ENCODE assay signal across 21 mouse cellular contexts in genomic region chr2:74884357-74884756, GRCm38 (mm10). TPM values are rescaled to one million over a fixed set of nuclear protein-coding genes. Genes with fewer than 3 reads are reported as not detected.
DNase-seq lines count a peak whose midpoint lies in the region; ATAC-seq lines count a peak whose summit lies in the region.
"Had no signal": no experiment of that assay in that cellular context is flagged by ENCODE, and none has a peak within 500 bp of the region (broad histone marks: within the 10 kb centered on the region; RNA-seq: fewer than 3 reads in every experiment).

No protein-coding gene starts in this region.

- ATAC-seq in forebrain, embryonic 15.5 days (replicated peaks), result peak; percentile 57; the same call in 1 of the 2 replicates
- no peak for ATAC-seq in forebrain, embryonic 12.5 days (ENCODE audit: low FRiP score)
- ATAC-seq in midbrain, embryonic 16.5 days, result peak; percentile 14; the same call in 1 of the 2 replicates
- ATAC-seq in midbrain, embryonic 11.5 days (ENCODE audit: low FRiP score), result no peak
- ATAC-seq in hindbrain, embryonic 14.5 days (ENCODE audit: low FRiP score), result peak; percentile 62; the same call in 1 of the 2 replicates
- peak; percentile 69; the same call in 1 of the 2 replicates for ATAC-seq in neural tube, embryonic 14.5 days (ENCODE audit: low read depth)
- ATAC-seq: lung, postnatal 0 days; midbrain, embryonic 13.5 days had no signal

- no peak overlapping the region for H3K4me2 ChIP-seq in forebrain, embryonic 15.5 days (replicated peaks)
- no peak overlapping the region for H3K4me2 ChIP-seq in forebrain, embryonic 12.5 days
- no peak overlapping the region for H3K4me2 ChIP-seq in midbrain, embryonic 16.5 days (ENCODE audit: low read length)
- no peak overlapping the region for H3K4me2 ChIP-seq in midbrain, embryonic 11.5 days
- no peak overlapping the region for H3K4me2 ChIP-seq in hindbrain, embryonic 14.5 days (replicated peaks)
- H3K4me2 ChIP-seq in neural tube, embryonic 14.5 days (ENCODE audit: low read depth, low read length), result no peak overlapping the region
- H3K4me2 ChIP-seq: embryonic facial prominence, embryonic 15.5 days; heart, embryonic 11.5 days; limb, embryonic 15.5 days; liver, embryonic 15.5 days; midbrain, embryonic 13.5 days had no signal

- no peak overlapping the region for H3K4me3 ChIP-seq in forebrain, embryonic 15.5 days
- H3K4me3 ChIP-seq in forebrain, embryonic 12.5 days (replicated peaks), result no peak overlapping the region
- no peak overlapping the region for H3K4me3 ChIP-seq in midbrain, embryonic 16.5 days (ENCODE audit: low read depth, low read length)
- H3K4me3 ChIP-seq in midbrain, embryonic 11.5 days (ENCODE audit: low read depth, low read length), result no peak overlapping the region
- H3K4me3 ChIP-seq in hindbrain, embryonic 14.5 days (replicated peaks; ENCODE audit: low read length), result no peak overlapping the region
- H3K4me3 ChIP-seq in neural tube, embryonic 14.5 days (ENCODE audit: low read depth, low read length), result no peak overlapping the region
- H3K4me3 ChIP-seq: embryonic facial prominence, embryonic 15.5 days; limb, embryonic 15.5 days; liver, embryonic 15.5 days; midbrain, embryonic 13.5 days had no signal

- 72% methylated on average over 9 of the region's 9 CpGs for WGBS in forebrain, embryonic 15.5 days
- 90% methylated on average over 9 of the region's 9 CpGs for WGBS in forebrain, embryonic 12.5 days
- 87% methylated on average over 9 of the region's 9 CpGs for WGBS in midbrain, embryonic 16.5 days
- WGBS in midbrain, embryonic 11.5 days, result 93% methylated on average over 9 of the region's 9 CpGs
- WGBS in hindbrain, embryonic 14.5 days, result 70% methylated on average over 9 of the region's 9 CpGs
- WGBS in neural tube, embryonic 14.5 days, result 59% methylated on average over 9 of the region's 9 CpGs

- no peaks in the 10 kb centered on the region for H3K9me3 ChIP-seq in forebrain, embryonic 15.5 days
- no peaks in the 10 kb centered on the region for H3K9me3 ChIP-seq in forebrain, embryonic 12.5 days
- H3K9me3 ChIP-seq in midbrain, embryonic 16.5 days (replicated peaks; ENCODE audit: control insufficient read depth, low read length, poor library complexity, severe bottlenecking), result no peaks in the 10 kb centered on the region
- no peaks in the 10 kb centered on the region for H3K9me3 ChIP-seq in midbrain, embryonic 11.5 days (ENCODE audit: control insufficient read depth, low read length)
- no peaks in the 10 kb centered on the region for H3K9me3 ChIP-seq in hindbrain, embryonic 14.5 days (ENCODE audit: control insufficient read depth, low read length)
- no peaks in the 10 kb centered on the region for H3K9me3 ChIP-seq in neural tube, embryonic 14.5 days (ENCODE audit: control insufficient read depth, low read length)
- H3K9me3 ChIP-seq: embryonic facial prominence, embryonic 15.5 days; limb, embryonic 15.5 days; liver, embryonic 15.5 days; midbrain, embryonic 13.5 days had no signal

- DNase-seq in midbrain, embryonic 11.5 days (ENCODE audit: low spot score, missing footprints), result no peak
- peak; percentile 46 for DNase-seq in hindbrain, embryonic 14.5 days (ENCODE audit: low spot score)
- no peak for DNase-seq in urinary bladder, postnatal 36 days (ENCODE audit: low spot score in 2 of 2)
- no peak for DNase-seq in lung, adult 18-20 months
- DNase-seq: adrenal gland, postnatal 25 days; cerebellum, adult 2 months; cerebellum, postnatal 36 days; heart, postnatal 10 days; kidney, adult 2 months; kidney, postnatal 10 days; thymus, adult 18-20 months had no signal

- H3K27ac ChIP-seq in forebrain, embryonic 15.5 days (replicated peaks), result peak overlapping the region; percentile 35
- H3K27ac ChIP-seq in forebrain, embryonic 12.5 days, result no peak overlapping the region
- H3K27ac ChIP-seq in midbrain, embryonic 16.5 days (ENCODE audit: low read length), result no peak overlapping the region
- H3K27ac ChIP-seq in midbrain, embryonic 11.5 days (ENCODE audit: low read depth, low read length), result no peak overlapping the region
- peak overlapping the region; percentile 70 for H3K27ac ChIP-seq in hindbrain, embryonic 14.5 days
- H3K27ac ChIP-seq in neural tube, embryonic 14.5 days (ENCODE audit: low read depth, low read length), result no peak overlapping the region
- H3K27ac ChIP-seq: embryonic facial prominence, embryonic 15.5 days; limb, embryonic 15.5 days; liver, embryonic 15.5 days; midbrain, embryonic 13.5 days had no signal

- H3K9ac ChIP-seq in forebrain, embryonic 15.5 days (replicated peaks), result no peak overlapping the region
- no peak overlapping the region for H3K9ac ChIP-seq in forebrain, embryonic 12.5 days
- H3K9ac ChIP-seq in midbrain, embryonic 16.5 days (ENCODE audit: low read depth, low read length), result no peak overlapping the region
- H3K9ac ChIP-seq in midbrain, embryonic 11.5 days (ENCODE audit: low read length), result no peak overlapping the region
- H3K9ac ChIP-seq in hindbrain, embryonic 14.5 days, result no peak overlapping the region
- no peak overlapping the region for H3K9ac ChIP-seq in neural tube, embryonic 14.5 days (replicated peaks; ENCODE audit: low read depth, low read length)
- H3K9ac ChIP-seq: embryonic facial prominence, embryonic 15.5 days; limb, embryonic 15.5 days; liver, embryonic 15.5 days; midbrain, embryonic 13.5 days had no signal

- H3K36me3 ChIP-seq in forebrain, embryonic 15.5 days, result no peaks in the 10 kb centered on the region
- no peaks in the 10 kb centered on the region for H3K36me3 ChIP-seq in forebrain, embryonic 12.5 days (replicated peaks)
- no peaks in the 10 kb centered on the region for H3K36me3 ChIP-seq in midbrain, embryonic 16.5 days (ENCODE audit: control insufficient read depth, insufficient read depth, low read length)
- H3K36me3 ChIP-seq in midbrain, embryonic 11.5 days (ENCODE audit: control insufficient read depth, insufficient read depth, low read length), result no peaks in the 10 kb centered on the region
- H3K36me3 ChIP-seq in hindbrain, embryonic 14.5 days (replicated peaks; ENCODE audit: control insufficient read depth, insufficient read depth), result no peaks in the 10 kb centered on the region
- no peaks in the 10 kb centered on the region for H3K36me3 ChIP-seq in neural tube, embryonic 14.5 days (ENCODE audit: control insufficient read depth, insufficient read depth, low read length)
- H3K36me3 ChIP-seq: limb, embryonic 15.5 days; liver, embryonic 15.5 days; midbrain, embryonic 13.5 days had no signal

- peaks cover 13% of the 10 kb centered on the region; the same call in 1 of the 2 replicates for H3K4me1 ChIP-seq in forebrain, embryonic 15.5 days
- H3K4me1 ChIP-seq in forebrain, embryonic 12.5 days, result no peaks in the 10 kb centered on the region
- H3K4me1 ChIP-seq in midbrain, embryonic 16.5 days (ENCODE audit: control insufficient read depth, insufficient read depth, low read length), result no peaks in the 10 kb centered on the region
- no peaks in the 10 kb centered on the region for H3K4me1 ChIP-seq in midbrain, embryonic 11.5 days (ENCODE audit: control insufficient read depth, insufficient read depth, low read length)
- no peaks in the 10 kb centered on the region for H3K4me1 ChIP-seq in hindbrain, embryonic 14.5 days (replicated peaks; ENCODE audit: control insufficient read depth, insufficient read depth, low read length)
- no peaks in the 10 kb centered on the region for H3K4me1 ChIP-seq in neural tube, embryonic 14.5 days (ENCODE audit: control insufficient read depth, insufficient read depth, low read length)
- H3K4me1 ChIP-seq: limb, embryonic 15.5 days; liver, embryonic 15.5 days; midbrain, embryonic 13.5 days had no signal

- no peaks in the 10 kb centered on the region for H3K27me3 ChIP-seq in forebrain, embryonic 15.5 days
- no peaks in the 10 kb centered on the region for H3K27me3 ChIP-seq in forebrain, embryonic 12.5 days
- H3K27me3 ChIP-seq in midbrain, embryonic 16.5 days (ENCODE audit: control insufficient read depth, insufficient read depth, low read depth, low read length), result no peaks in the 10 kb centered on the region
- no peaks in the 10 kb centered on the region for H3K27me3 ChIP-seq in midbrain, embryonic 11.5 days (ENCODE audit: control insufficient read depth, insufficient read depth, low read length)
- H3K27me3 ChIP-seq in hindbrain, embryonic 14.5 days (ENCODE audit: control insufficient read depth, insufficient read depth, low read length), result no peaks in the 10 kb centered on the region
- no peaks in the 10 kb centered on the region for H3K27me3 ChIP-seq in neural tube, embryonic 14.5 days (ENCODE audit: control insufficient read depth, insufficient read depth, low read length)
- H3K27me3 ChIP-seq: embryonic facial prominence, embryonic 15.5 days; limb, embryonic 15.5 days; liver, embryonic 15.5 days; midbrain, embryonic 13.5 days had no signal

RNA-seq across cellular contexts. Expression of gene Mtx2, which starts 58.8 kb away (rescaled TPM):
- polyA plus RNA-seq in forebrain, embryonic 15.5 days (2015; fragmentation: Nextera tagmentation; extraction: Ambion mirVana), result 124 and 133 TPM in 2 replicates
- 120 TPM in 2 replicates for polyA plus RNA-seq in forebrain, embryonic 12.5 days (2016; fragmentation: Nextera tagmentation; extraction: Ambion mirVana)
- 155 and 158 TPM in 2 replicates for polyA plus RNA-seq in midbrain, embryonic 16.5 days (2015; fragmentation: Nextera tagmentation; extraction: Ambion mirVana)
- 124 and 130 TPM in 2 replicates for polyA plus RNA-seq in midbrain, embryonic 11.5 days (2014; fragmentation: Nextera tagmentation; extraction: Ambion mirVana)
- 181 and 188 TPM in 2 replicates for polyA plus RNA-seq in hindbrain, embryonic 14.5 days (2014; fragmentation: Nextera tagmentation; extraction: Ambion mirVana)
- polyA plus RNA-seq in neural tube, embryonic 14.5 days (2014; fragmentation: Nextera tagmentation; extraction: Ambion mirVana), result 163 and 177 TPM in 2 replicates

Comparison
In these comparisons a context has a peak if more than half of its experiments do, and no peak if none do; other contexts are left out.
1. ATAC-seq: peak in forebrain, embryonic 15.5 days (single experiment), midbrain, embryonic 16.5 days (single experiment), hindbrain, embryonic 14.5 days (single experiment) and neural tube, embryonic 14.5 days (single experiment); none in forebrain, embryonic 12.5 days (single experiment) and midbrain, embryonic 11.5 days (single experiment).
2. H3K27ac ChIP-seq: peak in forebrain, embryonic 15.5 days (single experiment) and hindbrain, embryonic 14.5 days (single experiment); none in forebrain, embryonic 12.5 days (single experiment), midbrain, embryonic 16.5 days (single experiment), midbrain, embryonic 11.5 days (single experiment) and neural tube, embryonic 14.5 days (single experiment).